Mouse (Mus musculus) right cerebral cortex, postnatal 4 days (tissue): ENCODE data around the gene Mast4.
"Not testable (repeated sequence)": the region's sequence is repeated elsewhere in the genome, so short reads cannot be mapped to it uniquely, and the experiment has no call there.

Experiments
- DNase-seq: peaks from one replicate; pipeline ENCODE4 v3.0.0-alpha.2; 2022

Gene Mast4

GRCm38 (mm10) chr13:103334392-103334686 is at the start of gene Mast4:
TSS of gene Mast4 (minus strand) at chr13:103334497.
- peak; percentile 87 for DNase-seq

GRCm38 (mm10) chr13:103374495-103374894 is 40.2 kb upstream of the Mast4 start:
- DNase-seq, result no peak

- no peak for DNase-seq
Observed at GRCm38 (mm10) chr13:103369194-103369593, 34.9 kb upstream of the Mast4 start.

GRCm38 (mm10) chr13:103363181-103363580 is 28.9 kb upstream of the Mast4 start:
- no peak for DNase-seq

- DNase-seq, result not testable (repeated sequence)
Observed at GRCm38 (mm10) chr13:103357415-103357814, 23.1 kb upstream of the Mast4 start.

- not testable (repeated sequence) for DNase-seq
Observed at GRCm38 (mm10) chr13:103356909-103357308, 22.6 kb upstream of the Mast4 start.

GRCm38 (mm10) chr13:103354737-103355136 is 20.4 kb upstream of the Mast4 start:
- DNase-seq, result no peak

GRCm38 (mm10) chr13:103344749-103345148 is 10.5 kb upstream of the Mast4 start:
- no peak for DNase-seq

- DNase-seq, result no peak
Observed at GRCm38 (mm10) chr13:103344006-103344720, 9.9 kb upstream of the Mast4 start.

GRCm38 (mm10) chr13:103341031-103341430 is 6.7 kb upstream of the Mast4 start:
- no peak for DNase-seq

- no peak for DNase-seq
Observed at GRCm38 (mm10) chr13:103338616-103339015, 4.3 kb upstream of the Mast4 start.

- no peak for DNase-seq
Observed at GRCm38 (mm10) chr13:103336237-103336636, 1.9 kb upstream of the Mast4 start.

- no peak for DNase-seq
Observed at GRCm38 (mm10) chr13:103334723-103335458, 594 bp upstream of the Mast4 start.

GRCm38 (mm10) chr13:103333601-103334391 is 501 bp downstream of the Mast4 start:
- peak; percentile 36 for DNase-seq

- DNase-seq, result no peak
Observed at GRCm38 (mm10) chr13:103333153-103333552, 1.1 kb downstream of the Mast4 start.

- no peak for DNase-seq
Observed at GRCm38 (mm10) chr13:103332731-103333130, 1.6 kb downstream of the Mast4 start.

- no peak for DNase-seq
Observed at GRCm38 (mm10) chr13:103331096-103331495, 3.2 kb downstream of the Mast4 start.

- no peak for DNase-seq
Observed at GRCm38 (mm10) chr13:103328299-103328698, 6.0 kb downstream of the Mast4 start.

- no peak for DNase-seq
Observed at GRCm38 (mm10) chr13:103327843-103328242, 6.5 kb downstream of the Mast4 start.

- no peak for DNase-seq
Observed at GRCm38 (mm10) chr13:103326186-103326585, 8.1 kb downstream of the Mast4 start.

GRCm38 (mm10) chr13:103319881-103320280 is 14.4 kb downstream of the Mast4 start:
- no peak for DNase-seq

- no peak for DNase-seq
Observed at GRCm38 (mm10) chr13:103319317-103319716, 15.0 kb downstream of the Mast4 start.

GRCm38 (mm10) chr13:103316777-103317367 is 17.4 kb downstream of the Mast4 start:
- DNase-seq, result no peak
